Mouse (Mus musculus): Measurements from ENCODE around the gene Eif2s3y.
A peak's percentile ranks its signal among the peaks of the same experiment; 100 is the strongest.

Eif2s3y gene

DNA sequence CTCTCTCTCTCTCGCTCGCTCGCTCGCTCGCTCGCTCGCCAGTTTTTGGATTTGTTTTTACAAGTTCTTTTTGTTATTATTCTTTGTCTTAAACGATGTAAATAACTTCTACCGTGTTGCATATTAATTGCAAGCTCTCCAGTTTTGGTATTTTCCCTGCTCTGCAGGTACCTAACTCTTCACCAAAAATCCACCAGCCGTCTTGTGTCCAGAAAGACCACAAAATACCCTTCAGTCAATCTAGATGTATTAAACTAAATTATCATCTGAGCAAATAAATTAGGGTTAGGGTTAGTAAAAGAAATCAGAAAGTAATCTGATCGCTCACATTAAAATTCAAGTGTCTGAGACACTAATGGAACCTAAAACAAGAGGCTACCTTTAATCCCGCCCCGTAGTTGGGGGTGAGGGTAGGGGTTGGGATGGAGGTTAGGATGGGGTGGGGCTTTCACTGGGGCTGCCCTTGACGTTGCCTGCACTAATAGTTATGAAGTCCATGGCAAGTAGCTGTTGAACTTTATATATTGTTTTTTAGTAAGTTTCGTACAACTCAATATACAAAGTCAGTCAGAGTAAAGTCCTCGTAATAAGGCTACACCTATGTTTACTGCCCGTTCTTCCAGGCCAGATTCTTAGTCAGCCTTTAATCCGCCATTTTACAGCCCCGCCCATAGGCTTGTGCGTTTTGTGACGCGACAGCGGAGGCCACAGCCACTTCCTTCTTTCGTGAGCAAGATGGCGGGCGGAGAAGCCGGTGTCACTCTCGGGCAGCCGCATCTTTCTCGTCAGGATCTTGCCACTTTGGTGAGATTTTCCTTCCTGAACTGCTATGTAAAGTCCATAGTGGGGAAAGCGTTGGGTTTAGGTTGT lies at the start of gene Eif2s3y:
Gene Eif2s3y, plus strand, starts transcription at position 662 of the 870 bp plus-strand sequence.
- DNase-seq (ENCODE audit: low spot score): peak; percentile 76
